Mouse (Mus musculus) liver, embryonic 13.5 days (tissue): Measurements from ENCODE around the gene Mas1. TPM values are rescaled to one million over a fixed set of nuclear protein-coding genes. Genes with fewer than 3 reads are reported as not detected.

Experiments
- ATAC-seq: fragments of 200-750 bp; cut with Nextera tagmentation; 2 replicates; pipeline ENCODE4 v1.8.0; 2017; ENCODE audit warnings: low read depth, mild to moderate bottlenecking, moderate number of reproducible peaks, moderate library complexity
- DNase-seq: peaks from one replicate; pipeline ENCODE4 v3.0.0; 2022
- H3K27ac ChIP-seq: fragments of 300-500 bp; sonication (generic); 2 replicates; pipeline ENCODE4 v1.5.1; 2015; ENCODE audit warnings: moderate library complexity, mild to moderate bottlenecking, inconsistent platforms
- H3K27me3 ChIP-seq: fragments of 300-500 bp; sonication (generic); 2 replicates; pipeline ENCODE4 v1.6.1; 2015; ENCODE audit warnings: mild to moderate bottlenecking, inconsistent platforms
- H3K36me3 ChIP-seq: fragments of 300-500 bp; sonication (generic); 2 replicates; pipeline ENCODE4 v1.6.1; 2015; ENCODE audit warnings: mild to moderate bottlenecking, inconsistent platforms
- H3K4me1 ChIP-seq: fragments of 300-500 bp; sonication (generic); replicated peaks from 2 replicates; pipeline ENCODE4 v1.6.1; 2015; ENCODE audit warnings: inconsistent platforms
- H3K4me2 ChIP-seq: fragments of 300-500 bp; sonication (generic); 2 replicates; pipeline ENCODE4 v1.6.1; 2015; ENCODE audit warnings: inconsistent platforms, mild to moderate bottlenecking, moderate library complexity
- H3K4me3 ChIP-seq: fragments of 300-500 bp; sonication (generic); replicated peaks from 2 replicates; pipeline ENCODE4 v1.5.1; 2015; ENCODE audit warnings: mild to moderate bottlenecking, inconsistent platforms
- H3K9ac ChIP-seq: fragments of 300-500 bp; sonication (generic); 2 replicates; pipeline ENCODE4 v1.6.1; 2015; ENCODE audit warnings: mild to moderate bottlenecking, inconsistent platforms
- H3K9me3 ChIP-seq: fragments of 300-500 bp; sonication (generic); replicated peaks from 2 replicates; pipeline ENCODE4 v1.6.1; 2016; ENCODE audit warnings: inconsistent platforms
- WGBS: fragments of 180-500 bp; shearing (Covaris S2); methylation state at CpG from one replicate; pipeline ENCODE4 v1.1.7; 2015; ENCODE audit not compliant: insufficient replicate concordance; 5-methylcytosine and 5-hydroxymethylcytosine counted together
- polyA plus RNA-seq: library from polyadenylated mRNA; unstranded; fragments of >200 nt; fragmentation: Nextera tagmentation; extraction: Ambion mirVana; gene quantifications from 2 replicates; pipeline ENCODE4 v1.2.1, GENCODE M21; 2015

The Mas1 gene
- polyA plus RNA-seq, 1 experiment from 2014 or later = not detected

DNA sequence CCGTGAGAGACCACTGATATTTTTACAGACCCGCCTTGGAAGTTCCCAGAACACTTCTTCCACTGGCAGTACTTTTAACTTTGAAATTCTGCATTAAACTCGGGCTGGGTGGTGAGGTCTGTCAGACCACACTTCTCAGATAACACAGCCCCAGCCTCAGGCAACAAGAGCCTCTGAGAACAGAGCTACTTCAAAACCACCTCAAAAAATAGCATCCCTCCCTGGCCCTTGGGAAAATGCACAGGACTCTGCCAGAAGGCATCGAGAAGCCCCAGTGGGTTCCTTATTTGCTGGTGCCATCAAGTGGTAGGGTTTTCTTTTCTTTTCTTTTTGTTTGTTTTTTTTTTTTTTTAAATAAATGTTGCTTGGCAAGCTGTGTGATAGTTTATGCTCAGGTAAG, 697 bp upstream of the Mas1 start:
- ATAC-seq = no peak
- no peaks in the 10 kb centered on the region for H3K4me1 ChIP-seq

DNA sequence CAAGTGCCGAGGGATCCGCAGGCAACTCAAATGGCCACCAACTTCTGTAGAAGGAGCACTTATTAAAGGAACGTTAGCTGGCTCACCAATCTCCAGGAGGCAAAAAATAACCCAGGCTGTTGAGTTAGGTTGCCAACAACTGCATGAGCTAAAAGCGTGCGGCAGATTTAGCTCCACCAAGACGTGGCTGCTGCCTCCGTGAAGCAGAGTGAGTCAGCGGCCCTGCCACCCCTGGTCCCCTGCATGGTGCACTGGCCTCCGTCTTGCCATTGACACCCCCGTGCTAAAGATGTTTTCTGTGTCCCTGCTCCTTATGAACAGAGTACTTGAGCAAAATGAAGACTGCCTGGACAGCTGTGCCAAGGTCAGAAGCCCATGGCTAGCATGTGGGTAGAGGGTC, 1.1 kb downstream of the Mas1 start:
- Histone ChIP-seq H3K4me2 (no peak overlapping the region), H3K4me3 (no peak overlapping the region), H3K9ac (no peak overlapping the region), H3K36me3 (no peaks in the 10 kb centered on the region), H3K9me3 (no peaks in the 10 kb centered on the region), H3K27me3 (peaks cover 20% of the 10 kb centered on the region), H3K4me1 (no peaks in the 10 kb centered on the region), H3K27ac (no peak overlapping the region)
- 65% methylated on average over 10 of the region's 10 CpGs for WGBS
- DNase-seq (no peak), ATAC-seq (no peak)

More for the DNA sequence above, 697 bp upstream of the Mas1 start:
- Histone ChIP-seq H3K9ac (no peak overlapping the region), H3K27me3 (peaks cover 30% of the 10 kb centered on the region), H3K36me3 (no peaks in the 10 kb centered on the region), H3K4me3 (no peak overlapping the region), H3K27ac (no peak overlapping the region), H3K4me2 (no peak overlapping the region), H3K9me3 (no peaks in the 10 kb centered on the region)
- DNase-seq = no peak
- WGBS = 8% methylated on average over 4 of the region's 4 CpGs

DNA sequence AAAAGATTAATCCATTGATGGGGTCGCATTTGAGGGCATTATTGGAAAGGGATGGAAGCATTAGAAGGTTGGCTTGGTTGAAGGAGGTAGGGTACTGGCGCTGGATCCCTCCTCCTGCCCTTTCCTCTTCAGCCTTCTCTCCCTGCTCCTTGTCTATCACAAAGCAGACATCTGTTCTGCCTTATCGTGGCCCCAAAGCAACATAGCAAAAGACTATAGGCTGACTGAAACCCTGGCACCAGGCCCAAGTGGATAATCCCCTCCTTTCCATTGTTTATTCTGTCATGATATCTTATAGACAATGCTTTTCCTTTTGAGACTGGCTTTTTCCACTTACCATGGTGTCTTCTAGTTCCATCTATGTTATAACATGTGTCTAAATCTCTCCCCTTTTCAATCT, 2.5 kb downstream of the Mas1 start:
- 35% methylated on average over 3 of the region's 3 CpGs for WGBS
- H3K27me3 ChIP-seq = peaks cover 11% of the 10 kb centered on the region; the same call in 1 of the 2 replicates

DNA sequence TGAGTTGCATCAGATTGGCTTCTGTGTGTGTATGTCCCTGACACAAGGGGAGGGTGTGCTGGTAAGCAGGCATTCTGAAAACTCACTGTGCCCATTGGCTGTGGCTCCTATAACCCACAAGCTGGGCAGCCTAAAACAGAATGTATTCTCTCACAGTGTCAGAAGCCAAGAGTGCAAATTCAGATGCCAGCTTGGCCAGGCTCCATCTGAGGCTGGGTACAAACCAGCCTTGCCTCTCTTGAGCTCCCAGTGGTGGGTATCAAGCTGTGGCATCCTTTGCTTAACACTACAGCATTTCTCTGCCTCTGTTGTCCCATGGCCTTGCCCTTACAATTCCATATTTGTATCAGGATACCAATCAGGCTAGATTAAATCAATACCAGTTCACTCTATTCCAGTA, 3.8 kb downstream of the Mas1 start:
- H3K9ac ChIP-seq = no peak overlapping the region
- no peaks in the 10 kb centered on the region for H3K4me1 ChIP-seq
- H3K36me3 ChIP-seq = no peaks in the 10 kb centered on the region
- no peak for DNase-seq
- H3K9me3 ChIP-seq = no peaks in the 10 kb centered on the region
- H3K27me3 ChIP-seq = no peaks in the 10 kb centered on the region
- no peak overlapping the region for H3K27ac ChIP-seq
- ATAC-seq = no peak
- no peak overlapping the region for H3K4me3 ChIP-seq
- H3K4me2 ChIP-seq = no peak overlapping the region

More for the DNA sequence above, 2.5 kb downstream of the Mas1 start:
- Histone ChIP-seq H3K9ac (no peak overlapping the region), H3K4me2 (no peak overlapping the region), H3K9me3 (no peaks in the 10 kb centered on the region), H3K4me3 (no peak overlapping the region), H3K27ac (no peak overlapping the region), H3K4me1 (no peaks in the 10 kb centered on the region), H3K36me3 (no peaks in the 10 kb centered on the region)
- DNase-seq = no peak
- no peak for ATAC-seq

DNA sequence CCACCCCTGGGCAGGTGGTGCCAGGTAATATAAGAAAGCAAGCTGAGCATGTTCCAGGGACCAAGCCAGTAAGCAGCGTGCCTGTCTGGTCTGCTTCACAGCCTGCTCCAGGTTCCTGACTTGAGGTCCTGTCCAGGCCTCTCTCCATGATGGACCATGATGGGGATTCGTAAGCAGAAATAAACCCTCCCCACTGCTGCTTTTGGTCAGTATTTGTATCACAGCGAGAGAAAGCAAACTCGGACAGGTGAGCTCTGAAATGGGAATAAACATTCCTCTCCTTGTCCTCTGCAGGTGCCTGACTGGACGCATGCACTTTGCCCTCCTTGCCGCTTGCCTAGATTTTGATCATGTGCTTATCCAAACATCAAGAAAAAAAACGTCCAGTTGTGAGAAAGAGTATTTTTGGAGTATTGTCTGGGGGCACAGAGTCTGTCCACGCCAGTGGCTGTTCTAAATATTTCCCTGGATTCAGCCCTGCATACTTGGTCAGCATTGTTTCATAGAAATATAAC, 8.9 kb downstream of the Mas1 start:
- H3K27me3 ChIP-seq = no peaks in the 10 kb centered on the region
- ATAC-seq = no peak

DNA sequence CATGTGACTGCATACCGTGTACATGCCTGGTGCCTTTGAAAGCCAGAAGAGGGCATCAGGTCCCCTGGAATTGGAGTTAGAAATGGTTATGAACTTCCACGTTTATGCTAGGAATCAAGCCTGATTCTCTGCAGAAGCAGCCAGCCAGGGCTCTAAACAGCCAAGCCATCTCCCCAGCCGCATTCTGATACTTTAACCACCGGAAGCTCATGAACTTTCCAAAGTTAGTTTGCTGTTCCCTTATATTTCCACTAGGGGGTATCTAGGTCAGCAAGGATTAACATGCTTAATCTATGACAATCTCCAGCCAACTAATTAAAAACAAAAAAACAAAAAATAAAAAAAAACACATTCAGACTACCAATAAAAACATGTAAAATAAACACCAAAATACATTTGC, 9.9 kb downstream of the Mas1 start:
- H3K9ac ChIP-seq = no peak overlapping the region
- no peak overlapping the region for H3K27ac ChIP-seq
- H3K27me3 ChIP-seq = no peaks in the 10 kb centered on the region
- no peaks in the 10 kb centered on the region for H3K4me1 ChIP-seq
- no peak for DNase-seq
- H3K4me3 ChIP-seq = no peak overlapping the region
- no peaks in the 10 kb centered on the region for H3K36me3 ChIP-seq
- no peaks in the 10 kb centered on the region for H3K9me3 ChIP-seq
- 38% methylated on average over 4 of the region's 4 CpGs for WGBS
- H3K4me2 ChIP-seq = no peak overlapping the region
- no peak for ATAC-seq

More for the DNA sequence above, 8.9 kb downstream of the Mas1 start:
- WGBS = 53% methylated on average over 8 of the region's 8 CpGs
- Histone ChIP-seq H3K4me1 (no peaks in the 10 kb centered on the region), H3K4me2 (no peak overlapping the region), H3K36me3 (no peaks in the 10 kb centered on the region), H3K27ac (no peak overlapping the region), H3K4me3 (no peak overlapping the region), H3K9me3 (no peaks in the 10 kb centered on the region), H3K9ac (no peak overlapping the region)
- no peak for DNase-seq

DNA sequence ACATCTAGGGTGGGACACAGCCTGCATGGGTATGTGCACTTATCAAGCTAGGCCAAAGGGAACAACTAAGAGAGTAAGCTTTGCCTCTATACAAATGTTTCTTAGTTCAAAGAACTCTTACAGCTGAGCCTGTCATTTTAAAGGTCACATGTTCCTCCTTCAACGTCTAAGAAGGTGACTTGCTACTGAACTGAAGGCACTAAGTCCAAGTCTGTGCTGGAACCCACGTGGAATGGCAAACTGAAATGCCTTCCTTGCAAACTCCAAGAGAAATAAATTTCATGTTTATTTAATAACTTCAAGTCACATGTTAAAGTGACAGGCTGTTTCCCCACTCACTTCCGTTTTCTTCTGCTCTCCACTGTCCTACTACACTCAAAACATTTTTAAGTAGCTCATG, 10.5 kb downstream of the Mas1 start:
- WGBS = 28% methylated on average over 3 of the region's 3 CpGs
- no peak overlapping the region for H3K9ac ChIP-seq
- no peaks in the 10 kb centered on the region for H3K27me3 ChIP-seq
- ATAC-seq (no peak), DNase-seq (no peak)
- no peaks in the 10 kb centered on the region for H3K36me3 ChIP-seq
- no peaks in the 10 kb centered on the region for H3K4me1 ChIP-seq
- no peaks in the 10 kb centered on the region for H3K9me3 ChIP-seq
- H3K4me3 ChIP-seq = no peak overlapping the region
- H3K27ac ChIP-seq = no peak overlapping the region
- H3K4me2 ChIP-seq = no peak overlapping the region

DNA sequence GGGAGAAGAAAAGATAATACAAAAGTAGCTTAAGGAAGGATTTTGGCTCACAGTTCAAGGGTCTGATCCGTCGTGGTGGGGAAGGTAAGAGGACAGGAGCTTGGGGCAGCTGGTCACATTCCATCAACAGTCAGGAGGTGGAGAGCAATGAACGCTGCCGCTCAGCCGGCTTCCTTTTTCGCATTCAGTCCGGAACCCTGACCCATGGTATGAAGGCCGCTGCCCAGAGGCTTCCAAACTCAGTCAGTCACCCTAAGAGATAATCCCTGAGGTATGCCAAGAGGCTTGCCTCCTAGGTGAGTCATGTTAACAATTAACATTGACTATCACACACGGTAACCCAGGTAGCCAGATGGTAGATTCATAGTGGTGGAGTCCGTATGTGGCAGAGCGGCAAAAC, 13.6 kb downstream of the Mas1 start:
- no peaks in the 10 kb centered on the region for H3K4me1 ChIP-seq
- DNase-seq (no peak), ATAC-seq (no peak)
- 80% methylated on average over 11 of the region's 11 CpGs for WGBS
- no peak overlapping the region for H3K9ac ChIP-seq
- no peak overlapping the region for H3K27ac ChIP-seq
- H3K4me3 ChIP-seq = no peak overlapping the region
- 0 out of 2 replicates have a peak, but pooled peaks cover 5% of the 10 kb centered on the region for H3K27me3 ChIP-seq
- no peaks in the 10 kb centered on the region for H3K36me3 ChIP-seq
- no peak overlapping the region for H3K4me2 ChIP-seq
- no peaks in the 10 kb centered on the region for H3K9me3 ChIP-seq

DNA sequence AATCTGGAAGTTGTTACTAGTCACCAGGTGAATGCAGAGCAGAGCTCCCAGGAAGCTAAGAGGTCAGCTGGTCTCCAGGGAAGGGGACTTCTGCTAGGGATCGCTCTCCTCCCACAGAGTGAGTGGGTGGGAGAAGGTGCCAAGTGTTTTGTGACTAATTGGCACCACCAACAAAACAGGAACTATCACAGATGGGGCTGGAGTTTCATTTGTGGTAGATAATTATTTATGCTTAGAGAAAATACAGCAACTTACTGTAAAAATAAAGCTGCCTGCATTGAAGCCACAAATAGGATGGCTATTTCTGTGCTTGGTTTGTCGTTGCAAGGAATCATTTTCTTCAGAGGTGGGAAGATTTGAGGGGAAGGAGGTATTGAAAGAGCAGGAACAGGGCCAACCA, 14.1 kb downstream of the Mas1 start:
- DNase-seq (no peak), ATAC-seq (no peak)
- H3K4me1 ChIP-seq = no peaks in the 10 kb centered on the region
- no peak overlapping the region for H3K4me2 ChIP-seq
- 54% methylated on average over 2 of the region's 2 CpGs for WGBS
- no peak overlapping the region for H3K4me3 ChIP-seq
- H3K9ac ChIP-seq = no peak overlapping the region
- no peaks in the 10 kb centered on the region for H3K9me3 ChIP-seq
- no peak overlapping the region for H3K27ac ChIP-seq
- 0 out of 2 replicates have a peak, but pooled peaks cover 7% of the 10 kb centered on the region for H3K27me3 ChIP-seq
- no peaks in the 10 kb centered on the region for H3K36me3 ChIP-seq

DNA sequence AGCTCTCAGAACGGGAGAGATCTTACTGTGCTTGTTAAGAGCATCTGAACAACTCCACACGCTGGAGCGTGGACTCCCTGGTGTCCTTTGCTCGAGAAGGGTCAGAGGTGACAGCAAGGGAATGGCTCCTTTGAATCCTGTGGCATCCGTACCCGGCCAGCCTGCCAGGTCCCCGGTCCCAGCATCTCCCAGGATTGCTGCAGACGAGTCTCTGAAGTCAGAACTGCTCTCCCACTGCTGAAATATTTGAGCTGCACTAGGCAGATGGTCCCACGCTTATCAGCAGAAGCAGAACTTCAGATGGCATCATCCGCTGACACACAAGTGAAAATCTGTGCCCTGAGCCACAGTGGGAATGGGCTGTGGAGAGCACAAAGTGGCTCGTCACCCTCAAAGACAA, 16.3 kb downstream of the Mas1 start:
- 55% methylated on average over 11 of the region's 11 CpGs for WGBS
- H3K27ac ChIP-seq = no peak overlapping the region

DNA sequence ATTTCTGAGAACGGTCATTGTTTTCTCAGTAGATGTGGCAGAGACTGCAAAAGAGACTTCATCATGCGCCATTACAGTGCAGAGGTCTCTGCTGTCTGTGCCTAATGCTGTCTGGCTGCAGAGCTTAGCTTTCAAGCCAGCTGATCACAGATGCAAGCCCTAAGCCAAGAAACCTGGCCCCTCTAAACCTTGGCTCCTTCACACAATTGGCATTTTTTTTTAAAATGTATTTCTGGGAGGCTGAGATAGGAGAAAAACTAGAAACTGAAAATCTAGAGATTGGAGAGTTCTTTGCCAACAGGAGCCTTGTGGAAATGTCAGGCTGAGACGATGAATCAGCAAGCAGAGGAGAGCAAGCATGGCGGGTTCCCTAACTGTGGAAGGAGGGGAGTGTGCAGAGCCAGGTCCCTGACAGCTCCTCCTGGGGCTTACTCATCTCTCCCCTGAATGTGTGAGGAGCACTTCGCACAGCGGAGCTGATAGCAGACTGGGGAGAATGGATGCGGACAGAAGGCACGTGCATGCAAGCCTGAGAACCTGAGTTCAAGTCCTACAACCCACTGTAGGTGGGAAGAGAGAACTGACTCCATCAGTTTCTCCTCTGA, 18.1 kb downstream of the Mas1 start:
- Histone ChIP-seq H3K9me3 (no peaks in the 10 kb centered on the region), H3K36me3 (no peaks in the 10 kb centered on the region), H3K4me1 (no peaks in the 10 kb centered on the region), H3K27ac (no peak overlapping the region), H3K4me3 (no peak overlapping the region), H3K9ac (no peak overlapping the region), H3K27me3 (0 out of 2 replicates have a peak, but pooled peaks cover 7% of the 10 kb centered on the region), H3K4me2 (no peak overlapping the region)
- ATAC-seq (no peak), DNase-seq (no peak)
- WGBS = 69% methylated on average over 8 of the region's 8 CpGs

More for the DNA sequence above, 16.3 kb downstream of the Mas1 start:
- H3K4me3 ChIP-seq = no peak overlapping the region
- no peaks in the 10 kb centered on the region for H3K4me1 ChIP-seq
- 0 out of 2 replicates have a peak, but pooled peaks cover 7% of the 10 kb centered on the region for H3K27me3 ChIP-seq
- no peak for DNase-seq
- no peak overlapping the region for H3K4me2 ChIP-seq
- no peak for ATAC-seq
- no peaks in the 10 kb centered on the region for H3K36me3 ChIP-seq
- H3K9me3 ChIP-seq = no peaks in the 10 kb centered on the region
- H3K9ac ChIP-seq = no peak overlapping the region

DNA sequence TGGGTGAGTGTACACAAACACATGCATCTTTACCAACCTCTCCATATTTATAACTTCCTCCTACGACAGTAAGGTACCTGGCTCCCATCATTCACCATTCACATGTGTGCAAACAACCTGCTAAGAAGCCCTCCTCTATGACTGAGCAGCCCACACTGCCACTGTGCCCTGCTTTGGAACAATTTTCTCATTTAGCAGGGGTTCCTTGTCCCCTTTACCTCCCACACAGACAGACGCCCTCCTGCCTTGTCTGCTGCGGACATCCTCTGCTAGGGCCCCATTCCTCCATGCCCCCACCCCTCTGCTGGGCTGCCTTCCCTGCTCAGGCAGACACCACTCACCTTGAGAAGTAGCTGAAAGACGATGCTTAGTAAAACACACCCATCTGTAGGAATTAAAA, 20.2 kb downstream of the Mas1 start:
- no peak for DNase-seq
- no peaks in the 10 kb centered on the region for H3K4me1 ChIP-seq
- 53% methylated on average over 4 of the region's 4 CpGs for WGBS
- H3K27me3 ChIP-seq = 0 out of 2 replicates have a peak, but pooled peaks cover 7% of the 10 kb centered on the region
- no peaks in the 10 kb centered on the region for H3K36me3 ChIP-seq
- H3K27ac ChIP-seq = no peak overlapping the region
- no peaks in the 10 kb centered on the region for H3K9me3 ChIP-seq
- no peak overlapping the region for H3K4me2 ChIP-seq
- ATAC-seq = no peak
- no peak overlapping the region for H3K4me3 ChIP-seq
- H3K9ac ChIP-seq = no peak overlapping the region
